Mouse (Mus musculus) hindbrain, postnatal 0 days (tissue): ENCODE results near the gene Hand1. TPM values are rescaled to one million over a fixed set of nuclear protein-coding genes. Genes with fewer than 3 reads are reported as not detected.

Experiments
- ATAC-seq: fragments of 200-750 bp; cut with Nextera tagmentation; 2 replicates; pipeline ENCODE4 v1.8.0; 2017; ENCODE audit warnings: mild to moderate bottlenecking, moderate TSS enrichment, moderate library complexity
- DNase-seq: peaks from one replicate; pipeline ENCODE4 v3.0.0-alpha.2; 2015; ENCODE audit warnings: low spot score
- H3K27ac ChIP-seq: fragments of 300-500 bp; sonication (generic); 2 replicates; pipeline ENCODE4 v1.5.1; 2014; ENCODE audit warnings: mild to moderate bottlenecking
- H3K27me3 ChIP-seq: fragments of 300-500 bp; sonication (generic); 2 replicates; pipeline ENCODE4 v1.6.1; 2014; ENCODE audit warnings: low read length, mixed read lengths; ENCODE audit not compliant: insufficient read depth
- H3K36me3 ChIP-seq: fragments of 300-500 bp; sonication (generic); 2 replicates; pipeline ENCODE4 v1.6.1; 2014; ENCODE audit warnings: low read length, mixed read lengths; ENCODE audit not compliant: insufficient read depth
- H3K4me1 ChIP-seq: fragments of 300-500 bp; sonication (generic); 2 replicates; pipeline ENCODE4 v1.6.1; 2014; ENCODE audit warnings: antibody characterized with exemption, low read length, mixed read lengths; ENCODE audit not compliant: insufficient read depth
- H3K4me2 ChIP-seq: fragments of 300-500 bp; sonication (generic); 2 replicates; pipeline ENCODE4 v1.6.1; 2014; ENCODE audit warnings: low read depth, mild to moderate bottlenecking, low read length, moderate library complexity, mixed read lengths
- H3K4me3 ChIP-seq: fragments of 300-500 bp; sonication (generic); 2 replicates; pipeline ENCODE4 v1.5.1; 2014; ENCODE audit warnings: low read length
- H3K9ac ChIP-seq: fragments of 300-500 bp; sonication (generic); replicated peaks from 2 replicates; pipeline ENCODE4 v1.6.1; 2014; ENCODE audit warnings: mild to moderate bottlenecking, low read length, moderate library complexity, mixed read lengths
- H3K9me3 ChIP-seq: fragments of 300-500 bp; sonication (generic); 2 replicates; pipeline ENCODE4 v1.6.1; 2016; ENCODE audit warnings: low read length, mixed read lengths
- CTCF ChIP-seq: IDR thresholded peaks from 2 replicates; pipeline ENCODE4 v1.5.1; 2016; ENCODE audit warnings: antibody characterized with exemption, control low read depth, low read depth
- WGBS: fragments of 180-500 bp; shearing (Covaris S2); extraction: QIAGEN DNeasy Blood & Tissue Kit; methylation state at CpG from one replicate; pipeline ENCODE4 v1.1.7; 2014; 5-methylcytosine and 5-hydroxymethylcytosine counted together
- polyA plus RNA-seq: library from polyadenylated mRNA; unstranded; fragments of >200 nt; fragmentation: Nextera tagmentation; extraction: Ambion mirVana; gene quantifications from 2 replicates; pipeline ENCODE4 v1.2.1, GENCODE M21; 2015
- total RNA-seq: library from RNA; depleted of rRNA; stranded (reverse); fragments of >200 nt; gene quantifications from 2 replicates; pipeline ENCODE4 v1.2.3, GENCODE M21; 2014

Gene Hand1
- total and polyA plus RNA-seq, 2 experiments from 2014 or later, result not detected

GRCm38 (mm10) chr11:57801766-57802510, 30.7 kb downstream of the Hand1 start:
- Histone ChIP-seq H3K27me3 (no peaks in the 10 kb centered on the region), H3K4me3 (peak overlapping the region; percentile 91), H3K36me3 (no peaks in the 10 kb centered on the region), H3K4me2 (peak overlapping the region; percentile 99), H3K9ac (peak overlapping the region; percentile 73), H3K27ac (peak overlapping the region; percentile 70), H3K9me3 (no peaks in the 10 kb centered on the region), H3K4me1 (peaks cover 10% of the 10 kb centered on the region)
- DNase-seq (peak; percentile 41), ATAC-seq (peak; percentile 71)
- no peak for TF ChIP-seq CTCF
- WGBS, result 2% methylated on average over 84 of the region's 85 CpGs

GRCm38 (mm10) chr11:57800971-57801765, 31.4 kb downstream of the Hand1 start, which contains the start of gene Sap30l:
TSS of gene Sap30l (plus strand) at chr11:57801637.
- no peaks in the 10 kb centered on the region for H3K27me3 ChIP-seq
- ATAC-seq, result peak; percentile 98
- H3K4me2 ChIP-seq, result peak within 1 kb of the TSS; percentile 99
- H3K4me1 ChIP-seq, result peaks cover 10% of the 10 kb centered on the region
- no peaks in the 10 kb centered on the region for H3K36me3 ChIP-seq
- peak; percentile 98 for DNase-seq
- H3K9me3 ChIP-seq, result no peaks in the 10 kb centered on the region
- peak within 1 kb of the TSS; percentile 91 for H3K4me3 ChIP-seq
- H3K27ac ChIP-seq, result peak within 1 kb of the TSS; percentile 71
- peak within 1 kb of the TSS; percentile 73 for H3K9ac ChIP-seq
- TF ChIP-seq CTCF, result no peak
- under 1% methylated on average over 63 of the region's 66 CpGs for WGBS

GRCm38 (mm10) chr11:57800266-57800951, 32.2 kb downstream of the Hand1 start:
- peaks cover 10% of the 10 kb centered on the region for H3K4me1 ChIP-seq
- TF ChIP-seq CTCF, result no peak
- 16% methylated on average over 22 of the region's 22 CpGs for WGBS
- peak overlapping the region; percentile 73 for H3K9ac ChIP-seq
- peak overlapping the region; percentile 71; the same call in 1 of the 2 replicates for H3K27ac ChIP-seq
- DNase-seq (no peak), ATAC-seq (no peak)
- H3K27me3 ChIP-seq, result no peaks in the 10 kb centered on the region
- no peaks in the 10 kb centered on the region for H3K9me3 ChIP-seq
- peak overlapping the region; percentile 99 for H3K4me2 ChIP-seq
- peak overlapping the region; percentile 91 for H3K4me3 ChIP-seq
- H3K36me3 ChIP-seq, result no peaks in the 10 kb centered on the region

GRCm38 (mm10) chr11:57799456-57799855, 33.2 kb downstream of the Hand1 start:
- WGBS, result 85% methylated on average over 10 of the region's 10 CpGs
- no peak overlapping the region for H3K4me3 ChIP-seq
- H3K4me2 ChIP-seq, result no peak overlapping the region
- H3K9ac ChIP-seq, result no peak overlapping the region
- H3K36me3 ChIP-seq, result no peaks in the 10 kb centered on the region
- peaks cover 10% of the 10 kb centered on the region for H3K4me1 ChIP-seq
- H3K27me3 ChIP-seq, result no peaks in the 10 kb centered on the region
- DNase-seq, result no peak
- H3K9me3 ChIP-seq, result no peaks in the 10 kb centered on the region
- no peak overlapping the region for H3K27ac ChIP-seq
- no peak for TF ChIP-seq CTCF
- no peak for ATAC-seq

- peaks cover 7% of the 10 kb centered on the region; the same call in 1 of the 2 replicates for H3K4me1 ChIP-seq
- no peaks in the 10 kb centered on the region for H3K36me3 ChIP-seq
- H3K9me3 ChIP-seq, result no peaks in the 10 kb centered on the region
- no peak overlapping the region for H3K27ac ChIP-seq
- H3K27me3 ChIP-seq, result no peaks in the 10 kb centered on the region
- WGBS, result 79% methylated on average over 9 of the region's 9 CpGs
- no peak overlapping the region for H3K4me3 ChIP-seq
- H3K4me2 ChIP-seq, result no peak overlapping the region
- H3K9ac ChIP-seq, result no peak overlapping the region
- no peak for DNase-seq
- no peak for TF ChIP-seq CTCF
- no peak for ATAC-seq
Measured at GRCm38 (mm10) chr11:57797828-57798227, 34.8 kb downstream of the Hand1 start.

- WGBS, result 56% methylated on average over 6 of the region's 6 CpGs
- Histone ChIP-seq H3K4me3 (no peak overlapping the region), H3K4me1 (no peaks in the 10 kb centered on the region), H3K9ac (no peak overlapping the region), H3K9me3 (no peaks in the 10 kb centered on the region), H3K4me2 (no peak overlapping the region), H3K27me3 (no peaks in the 10 kb centered on the region), H3K36me3 (no peaks in the 10 kb centered on the region), H3K27ac (no peak overlapping the region)
- ATAC-seq, result no peak
- DNase-seq, result no peak
- TF ChIP-seq CTCF, result no peak
Measured at GRCm38 (mm10) chr11:57795086-57795485, 37.5 kb downstream of the Hand1 start.
